Mouse (Mus musculus): ENCODE data around the gene Mcts2.
"Not testable (repeated sequence)": the region's sequence is repeated elsewhere in the genome, so short reads cannot be mapped to it uniquely, and the experiment has no call there.

Gene Mcts2

DNA sequence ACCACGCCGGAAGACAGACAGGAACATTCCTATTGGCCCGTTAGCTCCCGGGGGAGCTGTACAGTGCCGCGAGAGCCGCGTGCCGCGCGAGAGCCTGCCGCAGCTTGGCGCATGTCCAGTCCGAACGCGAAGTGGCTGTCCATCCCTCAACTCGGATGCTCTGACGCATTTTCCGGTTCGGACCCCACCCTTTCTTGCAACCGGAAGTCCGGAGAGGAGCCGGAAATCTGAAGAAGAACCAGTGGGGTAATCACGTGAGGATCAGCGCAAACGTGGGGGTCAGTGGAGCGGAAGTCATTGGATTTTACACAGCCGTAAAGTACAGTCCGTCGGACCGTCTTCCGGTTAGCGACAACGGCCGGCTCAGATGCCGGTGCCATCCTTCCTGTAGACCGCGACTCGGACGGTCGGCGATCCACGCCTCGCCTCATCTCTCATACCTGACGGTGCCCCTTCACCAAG is at the start of gene Mcts2:
Mcts2 (plus strand) TSS at position 230 of the 462 bp plus-strand sequence.
- DNase-seq (ENCODE audit: low spot score) = peak; percentile 94

DNA sequence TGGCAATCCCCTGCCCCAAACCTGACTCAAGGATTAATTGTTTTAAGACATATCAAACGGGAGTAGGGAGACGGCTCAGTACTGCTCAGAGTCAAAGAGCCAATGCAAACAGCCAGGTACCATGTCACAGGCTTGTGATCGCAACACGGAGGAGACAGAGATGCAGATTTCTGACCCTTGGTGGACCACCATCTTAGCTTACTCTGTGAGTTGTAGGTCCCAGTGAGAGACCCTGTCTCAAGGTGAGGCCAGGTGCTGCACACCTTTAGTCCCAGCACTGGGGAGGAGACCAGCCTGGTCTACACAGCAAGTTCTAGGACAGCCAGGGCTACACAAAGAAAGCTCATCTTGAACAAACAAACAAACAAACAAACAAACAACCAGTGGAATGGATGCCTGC is 49.5 kb upstream of the Mcts2 start:
- DNase-seq (ENCODE audit: low spot score) = no peak

DNA sequence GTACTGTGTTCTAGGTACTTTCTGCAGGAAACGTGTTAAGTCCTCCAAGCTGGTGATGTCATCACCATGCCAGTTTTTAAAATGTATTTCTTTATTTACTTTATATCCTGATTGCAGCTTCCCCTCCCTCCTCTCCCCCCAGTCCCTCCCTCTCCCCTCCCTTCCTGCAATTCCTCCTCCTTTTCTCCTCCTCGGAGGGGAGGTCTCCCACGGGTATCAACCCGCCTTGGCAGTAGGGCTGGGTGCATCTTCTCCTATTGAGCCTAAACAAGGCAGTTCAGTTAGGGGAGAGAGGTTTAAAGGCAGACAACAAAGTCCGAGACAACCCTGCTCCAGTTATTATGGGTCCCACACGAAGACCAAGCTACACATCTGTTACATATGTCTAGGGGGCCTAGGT is 48.0 kb upstream of the Mcts2 start:
- no peak for DNase-seq (ENCODE audit: low spot score)

DNA sequence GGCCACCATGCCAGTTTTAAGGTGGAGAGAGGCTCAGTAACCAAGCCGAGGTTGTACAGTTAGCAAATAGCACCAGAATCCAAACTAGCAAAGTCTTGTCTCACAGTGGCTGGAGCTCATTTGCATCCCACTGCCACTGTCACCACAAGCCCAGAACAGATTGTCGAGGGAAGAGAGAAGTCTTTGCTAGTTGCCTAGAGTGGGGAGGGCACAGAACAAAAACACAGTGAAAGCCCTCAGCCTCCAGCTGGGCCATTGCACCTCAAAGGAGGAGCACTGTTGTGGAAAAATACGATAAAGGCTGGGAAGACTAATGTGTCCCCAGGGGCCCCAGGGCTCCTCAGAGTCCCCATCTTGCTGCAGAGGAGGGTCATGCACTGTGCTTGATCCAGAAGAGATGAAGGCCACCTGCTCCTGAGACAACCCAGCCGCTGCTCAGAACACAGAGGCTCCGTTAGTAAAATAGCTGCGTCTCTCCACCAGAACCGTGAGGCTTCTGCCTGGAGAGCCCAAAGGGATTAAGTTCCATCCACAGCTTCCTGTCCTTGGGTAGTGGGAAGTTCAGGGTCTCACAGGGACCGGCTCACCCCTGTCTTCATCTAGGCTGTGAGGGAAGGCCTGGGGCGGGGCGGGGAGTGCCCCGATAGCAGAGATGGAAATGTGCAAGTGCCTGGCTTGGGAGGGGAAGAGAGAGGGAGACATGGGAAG is 47.3 kb upstream of the Mcts2 start:
- DNase-seq (ENCODE audit: low spot score) = no peak

DNA sequence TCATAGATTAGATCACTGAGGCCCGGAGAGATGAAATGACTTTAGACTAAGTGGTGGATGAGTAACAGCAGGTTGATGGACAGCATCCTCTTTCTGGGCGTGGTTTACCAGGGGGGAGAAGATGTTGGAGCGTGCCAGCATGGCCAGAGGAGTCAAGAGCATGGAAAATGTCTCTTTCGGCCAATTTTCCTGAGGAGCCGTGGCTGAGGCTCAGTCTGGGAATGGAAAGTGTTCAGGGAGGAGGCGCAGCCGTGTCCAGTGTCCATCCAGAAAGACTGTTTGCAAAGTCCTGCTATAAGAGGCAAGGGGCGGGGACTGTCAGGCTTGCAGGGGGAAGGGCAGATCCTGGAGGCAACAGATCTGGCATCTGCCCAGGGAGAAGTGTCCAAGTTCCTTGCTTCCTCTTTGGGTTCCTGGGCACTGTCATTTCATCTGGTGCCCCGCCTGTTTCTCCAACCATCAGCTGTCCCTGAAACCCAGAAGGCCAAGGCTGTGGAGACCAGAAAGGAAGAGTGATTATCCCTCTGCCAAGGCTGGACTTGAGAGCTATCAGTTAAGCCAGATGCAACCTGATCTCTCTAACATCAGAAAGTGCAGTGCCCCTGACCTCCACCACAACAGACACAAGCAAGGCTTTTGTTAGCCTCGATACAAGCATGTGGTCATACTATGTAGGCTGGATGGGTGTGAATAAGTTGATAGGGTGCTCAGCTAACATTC is 33.8 kb upstream of the Mcts2 start:
- no peak for DNase-seq (ENCODE audit: low spot score)

DNA sequence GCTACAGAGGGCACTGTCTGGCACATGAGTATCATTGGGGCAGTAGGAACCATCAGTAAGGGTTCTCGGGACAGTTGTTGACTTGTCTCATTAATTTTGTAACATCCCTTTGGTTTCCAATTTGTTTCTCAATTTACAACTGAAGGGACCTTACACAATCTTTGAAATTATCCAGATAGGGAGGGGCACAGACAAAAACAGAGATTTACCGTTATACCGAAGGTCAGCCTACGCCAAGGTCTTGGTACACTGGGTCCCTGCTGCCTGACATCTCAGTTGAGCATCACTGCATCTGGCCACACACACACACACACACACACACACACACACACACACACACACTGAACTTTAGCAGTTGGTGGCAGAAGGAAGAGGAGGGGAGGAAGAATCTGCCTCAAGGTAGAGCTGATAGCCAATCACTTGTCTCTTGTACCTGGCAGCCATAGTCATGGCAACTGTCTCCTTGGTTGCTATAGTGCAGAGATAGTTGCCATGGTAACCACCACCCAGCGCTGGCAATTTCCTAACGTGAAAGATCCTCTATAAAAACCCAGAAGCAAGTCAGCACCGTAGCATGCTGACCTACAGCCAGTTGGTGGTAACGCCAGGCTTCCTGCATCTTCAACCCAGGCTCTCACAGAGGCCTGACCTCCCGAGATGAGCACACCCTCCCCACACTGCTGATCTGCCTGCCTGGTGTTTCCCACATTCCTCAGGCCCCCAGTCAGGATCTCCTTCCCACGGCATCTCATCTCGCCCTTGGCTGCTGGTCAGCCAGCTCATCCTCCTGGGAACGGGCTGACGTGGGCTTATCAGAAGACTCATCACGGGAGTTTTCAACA is 32.7 kb upstream of the Mcts2 start:
- DNase-seq (ENCODE audit: low spot score) = peak; percentile 49

DNA sequence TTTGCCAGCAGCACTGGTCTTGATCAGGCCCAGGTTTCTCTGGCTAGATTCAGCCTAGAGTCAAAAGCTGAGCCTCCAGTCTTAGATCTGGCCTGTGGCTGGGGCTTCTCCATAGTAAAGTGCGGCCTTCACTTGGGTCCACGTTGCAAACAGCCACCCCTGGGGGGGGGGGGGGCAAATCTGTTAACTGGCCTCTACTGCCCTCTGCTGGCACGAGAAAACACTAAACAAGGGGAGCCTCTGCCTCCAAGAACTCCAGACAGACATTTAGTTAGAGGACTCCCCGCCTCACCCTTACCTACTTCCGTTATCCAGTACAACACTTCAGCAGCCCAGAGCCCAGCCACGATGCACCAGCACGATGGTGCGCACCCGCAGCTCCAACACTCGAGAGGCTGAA is 29.4 kb upstream of the Mcts2 start:
- no peak for DNase-seq (ENCODE audit: low spot score)

DNA sequence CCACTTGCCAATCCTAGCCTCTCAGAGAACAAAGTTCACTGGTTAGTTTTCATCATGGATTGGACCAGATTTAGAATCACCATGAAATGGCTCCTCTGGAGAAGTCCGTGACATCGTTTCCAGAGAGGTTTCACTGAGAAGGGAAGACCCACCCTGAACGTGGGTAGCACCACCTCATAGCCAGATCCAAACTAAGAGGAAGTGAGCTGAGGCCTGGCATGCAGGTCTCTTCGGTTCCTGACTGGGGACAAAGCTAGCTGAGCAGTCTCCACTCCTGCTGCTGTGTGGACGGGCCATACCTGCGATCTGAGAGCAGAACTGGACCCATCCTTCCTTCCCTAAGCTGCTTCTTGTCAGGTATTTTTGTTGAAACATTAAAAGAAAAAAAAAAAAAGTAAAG is 25.7 kb upstream of the Mcts2 start:
- no peak for DNase-seq (ENCODE audit: low spot score)

DNA sequence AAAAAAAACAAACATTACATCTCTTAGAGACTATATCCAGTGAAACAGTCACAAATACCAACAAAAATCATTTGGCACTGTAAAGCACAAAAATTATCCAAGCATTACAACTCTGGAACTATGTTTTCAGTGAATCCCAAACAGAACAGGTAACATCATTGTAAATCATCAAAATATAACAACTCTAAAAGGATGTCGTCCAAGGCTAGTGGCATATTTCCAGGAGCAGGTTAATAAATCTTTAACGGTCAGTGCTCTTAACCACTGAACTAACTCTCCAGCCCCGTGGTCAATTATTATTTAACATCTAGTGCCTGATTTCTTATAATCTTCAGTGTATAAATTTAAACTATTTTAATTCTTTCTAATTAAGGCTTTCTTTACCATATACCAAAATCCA is 20.6 kb upstream of the Mcts2 start:
- DNase-seq (ENCODE audit: low spot score) = not testable (repeated sequence)

DNA sequence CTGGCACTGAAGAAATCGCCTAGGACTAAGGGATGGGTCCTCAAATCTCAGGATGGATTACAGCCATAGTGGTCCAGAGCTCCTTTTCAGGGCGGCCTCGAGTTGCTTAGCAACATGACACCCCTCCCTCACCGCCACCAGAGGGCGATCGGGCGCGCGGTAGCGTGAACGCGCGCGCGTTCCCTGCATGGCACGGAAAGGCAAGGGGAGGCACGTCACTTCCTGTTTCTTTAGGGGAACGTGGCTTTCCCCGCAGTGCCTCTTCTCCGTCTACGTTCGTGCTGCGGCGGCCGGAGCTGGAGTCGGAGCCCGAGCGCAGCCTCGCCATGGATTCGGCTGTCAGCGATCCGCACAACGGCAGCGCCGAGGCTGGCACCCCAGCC is 17.6 kb upstream of the Mcts2 start, which contains the start of gene H13:
H13 (plus strand) TSS at position 206 of the 383 bp plus-strand sequence.
- DNase-seq (ENCODE audit: low spot score) = peak; percentile 90

DNA sequence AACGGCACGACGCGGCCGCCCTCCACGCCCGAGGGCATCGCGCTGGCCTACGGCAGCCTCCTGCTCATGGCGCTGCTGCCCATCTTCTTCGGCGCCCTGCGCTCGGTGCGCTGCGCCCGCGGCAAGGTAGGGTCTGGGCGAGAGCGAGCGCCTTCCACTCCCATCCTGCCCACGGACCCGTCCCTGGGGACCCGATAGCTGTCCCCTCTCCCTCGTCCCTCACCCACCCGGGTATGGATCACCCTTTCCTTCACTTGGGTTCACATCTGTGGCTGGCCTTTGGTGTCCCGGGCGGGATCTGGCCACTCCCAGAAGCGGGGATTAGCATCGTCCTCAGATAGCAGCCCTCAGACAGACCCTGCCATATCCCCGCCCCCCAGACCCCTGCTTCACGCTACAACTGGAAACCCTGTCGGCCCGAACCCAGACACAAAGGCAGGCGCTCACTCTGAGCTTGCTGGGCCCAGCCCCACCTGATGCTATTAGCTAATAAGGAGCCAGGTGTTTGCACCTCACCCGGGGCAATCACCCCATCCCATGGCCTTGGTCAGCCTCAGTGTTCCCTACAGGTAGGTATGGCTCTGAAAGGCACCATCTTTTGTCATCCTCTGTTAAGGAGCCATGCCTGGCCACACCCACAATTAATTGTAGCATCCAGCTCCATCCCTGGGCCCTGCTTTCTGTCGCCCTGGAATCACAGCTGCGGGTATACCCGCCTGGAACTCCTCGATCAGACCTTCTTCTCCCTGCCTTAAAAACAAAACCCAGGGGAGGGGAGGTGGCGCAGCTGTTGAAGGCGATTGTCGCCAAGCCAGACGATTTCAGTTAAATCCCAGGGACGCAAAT is 17.0 kb upstream of the Mcts2 start:
- DNase-seq (ENCODE audit: low spot score) = peak; percentile 69

DNA sequence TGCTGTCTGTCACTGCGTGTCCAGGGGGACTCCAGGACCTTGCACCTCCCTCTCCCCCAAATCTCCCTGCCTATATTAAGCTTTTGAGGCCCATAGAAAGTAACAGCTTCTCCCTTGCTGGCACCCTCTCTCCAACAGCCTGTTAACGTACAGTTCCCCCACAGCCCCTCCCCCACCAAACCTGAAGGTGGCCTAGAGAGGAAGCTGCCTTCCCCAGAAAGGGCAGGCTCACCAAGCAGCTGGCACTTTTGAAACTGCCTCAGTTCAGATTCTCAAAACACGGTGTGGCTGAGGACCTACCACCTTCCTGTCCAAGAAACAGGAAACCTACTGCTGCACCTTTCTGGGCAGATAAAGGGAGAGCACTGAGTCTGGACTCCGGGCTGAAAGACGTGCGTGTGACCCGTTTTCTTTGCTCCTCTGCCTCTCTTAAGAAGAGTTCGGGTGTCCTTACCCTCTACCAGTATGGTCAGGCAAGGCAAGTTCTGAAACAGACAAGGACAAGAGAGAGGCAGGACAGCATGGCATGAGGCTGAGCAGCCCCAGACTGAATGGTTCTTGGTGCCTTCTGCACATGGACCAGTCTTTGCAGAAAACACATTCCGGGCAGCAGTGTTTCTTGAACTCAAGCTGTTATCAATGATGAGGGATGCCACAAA is 15.7 kb upstream of the Mcts2 start:
- DNase-seq (ENCODE audit: low spot score) = no peak

DNA sequence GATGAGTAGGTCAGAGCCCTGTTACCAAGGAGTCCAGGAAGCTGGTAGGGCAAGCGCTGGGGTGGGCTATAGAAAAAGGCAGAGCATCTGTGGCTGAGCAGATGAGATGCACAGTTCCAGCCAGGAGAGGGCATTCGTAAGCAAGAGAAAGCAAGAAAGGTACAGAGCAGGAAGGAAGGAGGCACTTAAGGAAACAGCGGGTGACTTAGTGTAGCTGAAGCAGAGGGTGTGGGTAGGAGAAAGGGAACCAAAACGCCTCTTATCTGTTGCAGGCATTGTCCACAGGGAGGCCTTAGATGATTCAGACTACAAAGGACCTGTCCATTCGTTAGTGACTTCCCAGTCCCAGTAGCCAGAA is 15.2 kb upstream of the Mcts2 start:
- DNase-seq (ENCODE audit: low spot score) = peak; percentile 44

DNA sequence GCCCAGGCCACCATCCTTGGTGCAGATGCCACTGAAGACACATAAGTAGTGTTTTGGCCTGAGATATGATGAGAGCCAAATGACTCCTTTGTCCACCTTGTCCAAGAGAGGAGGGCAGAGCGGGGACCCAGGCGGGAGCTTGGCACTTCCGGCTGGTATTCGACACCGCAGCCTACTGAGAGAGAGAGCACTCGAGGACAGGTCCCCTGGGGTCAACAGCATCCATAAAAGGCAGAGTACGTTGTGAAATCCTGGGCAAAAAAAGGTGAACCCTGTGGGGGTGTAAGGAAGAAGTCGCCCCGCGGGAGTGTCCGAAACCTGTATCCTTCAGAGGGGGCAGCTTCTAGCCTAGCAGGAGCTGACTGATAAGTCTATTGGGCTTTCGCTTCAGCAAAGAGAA is 14.7 kb upstream of the Mcts2 start:
- no peak for DNase-seq (ENCODE audit: low spot score)

DNA sequence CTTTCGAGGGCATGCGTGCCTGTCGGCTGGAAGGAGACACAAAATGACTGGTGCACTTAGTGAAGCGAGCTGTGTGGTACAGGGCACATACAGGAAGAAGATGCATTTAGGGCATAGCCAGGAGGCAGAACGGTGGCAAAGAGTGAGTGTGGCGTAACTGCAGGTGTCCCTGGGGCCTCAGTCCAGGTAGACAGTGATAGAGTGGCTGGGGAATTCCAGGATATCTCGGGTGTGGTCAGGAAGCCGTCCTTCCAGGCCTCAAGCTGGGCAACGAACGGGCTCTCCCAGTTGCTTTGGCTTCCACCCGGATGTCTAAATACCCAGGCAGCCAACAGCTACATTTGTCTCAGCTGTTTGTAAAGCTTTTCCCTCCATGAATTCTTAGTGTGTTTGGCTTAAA is 12.7 kb upstream of the Mcts2 start:
- DNase-seq (ENCODE audit: low spot score) = no peak

DNA sequence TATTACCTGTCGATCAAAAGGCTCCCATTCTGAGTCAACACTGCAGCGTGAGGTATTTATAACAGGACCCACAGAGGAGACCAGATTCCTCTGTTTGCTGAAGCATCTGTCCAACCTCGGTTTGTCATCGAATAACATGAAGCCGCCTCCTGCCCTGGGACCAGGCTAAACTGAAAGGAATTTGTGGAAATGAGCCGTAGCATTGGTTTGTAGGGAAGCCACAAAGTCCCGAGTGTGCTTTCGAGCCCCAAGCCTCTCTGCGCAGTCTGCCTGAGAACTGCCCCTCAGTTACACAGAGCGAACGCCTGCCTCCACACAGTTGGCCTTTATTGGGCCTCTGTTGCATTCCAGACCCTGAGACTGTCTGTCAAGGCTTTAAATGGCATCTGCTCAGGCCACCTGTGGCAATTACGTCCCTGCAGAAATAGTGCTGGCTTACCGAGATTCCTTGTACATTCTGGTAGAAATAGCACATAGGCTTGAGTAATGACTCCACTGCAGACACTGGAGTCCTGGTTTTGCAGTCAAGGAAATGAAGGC is 11.5 kb upstream of the Mcts2 start:
- DNase-seq (ENCODE audit: low spot score) = no peak

DNA sequence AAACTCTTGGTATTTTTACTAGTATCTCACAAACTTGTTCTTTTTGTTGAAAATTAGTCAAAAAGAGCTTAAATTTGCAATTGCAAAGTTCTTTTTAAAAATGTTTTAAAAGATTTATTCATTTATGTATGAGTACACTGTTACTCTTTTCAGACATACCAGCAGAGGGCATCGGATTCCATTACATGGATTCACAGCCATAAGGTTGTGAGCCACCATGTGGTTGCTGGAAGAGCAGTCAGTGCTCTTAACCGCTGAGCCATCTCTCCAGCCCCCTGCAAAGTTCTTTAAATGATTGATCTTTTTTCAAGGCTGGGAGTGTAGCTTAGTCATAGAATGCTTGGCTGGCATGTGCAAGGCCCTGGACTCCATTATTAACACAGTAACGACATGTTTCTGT is 8.5 kb upstream of the Mcts2 start:
- DNase-seq (ENCODE audit: low spot score) = no peak

DNA sequence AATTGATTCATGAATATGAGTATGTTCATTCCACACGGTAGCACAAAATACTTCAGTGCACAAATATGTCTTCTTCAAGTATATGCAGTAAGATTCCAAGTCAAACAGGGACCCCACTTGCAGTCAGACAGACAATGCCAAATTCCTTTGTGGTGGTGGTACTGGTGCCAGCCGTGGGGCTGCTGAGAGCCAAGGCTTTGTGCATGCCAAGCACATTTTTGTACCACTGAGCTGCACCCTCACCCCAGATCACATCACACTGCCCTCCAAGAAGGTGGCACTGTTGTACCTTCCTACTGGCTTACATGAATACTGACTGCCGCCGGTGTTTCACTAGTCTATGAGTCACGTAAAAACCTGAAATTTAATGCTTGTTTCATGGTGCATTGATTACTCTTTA is 7.9 kb upstream of the Mcts2 start:
- no peak for DNase-seq (ENCODE audit: low spot score)

DNA sequence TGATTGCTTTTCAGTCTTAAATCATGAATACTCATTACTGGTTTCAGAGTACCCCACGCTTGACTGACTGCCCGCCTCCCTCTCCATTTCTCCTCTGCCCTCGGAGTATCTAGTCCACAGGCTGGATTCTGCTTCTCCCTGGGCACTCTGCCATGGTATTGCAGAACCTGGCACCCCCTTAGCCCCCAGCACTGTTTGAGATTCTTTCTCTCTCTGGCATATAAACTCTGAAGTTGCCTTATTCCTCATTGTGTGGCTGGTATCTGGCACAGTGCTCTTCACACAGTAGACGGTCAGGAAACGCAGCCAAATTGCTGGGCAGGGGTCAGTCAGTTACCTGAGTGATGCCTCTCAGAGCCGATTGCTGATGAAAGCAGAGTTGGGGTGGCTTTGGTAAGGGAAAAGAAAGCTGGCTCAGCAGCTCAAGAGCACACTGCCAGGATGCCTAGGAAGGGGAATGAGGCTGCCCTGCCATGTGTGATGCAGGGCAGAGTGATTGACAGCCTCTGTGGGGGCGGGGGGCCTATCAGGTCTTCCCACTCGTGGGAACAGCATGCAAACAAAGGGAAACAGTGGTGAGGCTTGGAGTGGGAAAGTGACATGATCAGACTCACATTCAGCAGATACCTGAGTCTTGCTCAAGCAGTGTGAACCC is 7.0 kb upstream of the Mcts2 start:
- no peak for DNase-seq (ENCODE audit: low spot score)

DNA sequence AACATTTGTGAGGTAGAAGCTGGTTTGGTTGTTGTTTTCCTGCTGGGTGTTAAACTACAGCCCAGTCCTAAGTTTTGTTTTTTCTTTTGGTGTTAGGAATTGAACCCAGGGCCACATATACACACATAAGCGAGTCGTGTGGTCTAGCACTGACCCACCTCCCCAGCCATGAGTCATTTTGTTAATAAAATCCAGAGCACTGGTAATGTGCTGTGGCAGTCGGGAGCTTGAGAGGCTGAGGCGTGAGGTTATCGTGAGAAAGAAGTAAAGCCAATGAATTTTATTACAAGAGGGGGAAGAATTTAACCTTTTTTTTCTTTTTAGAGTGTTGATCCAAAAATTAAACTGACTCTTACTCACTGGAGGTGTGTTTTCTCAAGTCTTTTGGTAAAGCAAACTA is 3.7 kb upstream of the Mcts2 start:
- no peak for DNase-seq (ENCODE audit: low spot score)

DNA sequence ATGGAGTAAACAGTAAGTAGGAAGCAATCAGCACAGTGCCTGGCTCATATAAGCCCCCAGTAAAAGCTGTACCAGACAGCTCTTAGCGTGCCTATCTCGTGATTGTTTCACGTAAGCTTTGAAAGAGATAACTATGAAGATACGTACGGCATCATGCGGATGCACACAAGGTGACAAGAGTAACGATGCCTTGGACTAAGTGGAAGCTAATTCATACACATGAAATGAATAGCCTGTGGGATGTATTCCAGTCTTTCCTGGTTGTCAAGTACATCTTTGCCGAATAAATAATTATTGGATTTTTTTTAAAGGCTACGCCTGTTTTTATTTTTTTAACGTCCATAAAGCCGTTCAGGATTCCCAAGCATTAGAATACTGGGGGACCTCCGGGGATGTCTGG is 436 bp upstream of the Mcts2 start:
- no peak for DNase-seq (ENCODE audit: low spot score)

Measured in yolk sac, embryonic 10.5 days (tissue).